Mouse (Mus musculus) brain, adult 10 weeks (tissue): ENCODE measurements around the gene Ubr3. TPM values are rescaled to one million over a fixed set of nuclear protein-coding genes. Genes with fewer than 3 reads are reported as not detected.

Source experiments
- polyA plus RNA-seq: library from polyadenylated mRNA; stranded (reverse); fragments of 350-450 nt; fragmentation: Illumina TruSeq; extraction: RNeasy Lipid Tissue Mini Kit (QIAGEN cat#74804); gene quantifications from one replicate; pipeline ENCODE4 v1.2.3, GENCODE M21; 2015; ENCODE audit warnings: low read depth, low replicate concordance

The Ubr3 gene
- 68.4 TPM for polyA plus RNA-seq

DNA sequence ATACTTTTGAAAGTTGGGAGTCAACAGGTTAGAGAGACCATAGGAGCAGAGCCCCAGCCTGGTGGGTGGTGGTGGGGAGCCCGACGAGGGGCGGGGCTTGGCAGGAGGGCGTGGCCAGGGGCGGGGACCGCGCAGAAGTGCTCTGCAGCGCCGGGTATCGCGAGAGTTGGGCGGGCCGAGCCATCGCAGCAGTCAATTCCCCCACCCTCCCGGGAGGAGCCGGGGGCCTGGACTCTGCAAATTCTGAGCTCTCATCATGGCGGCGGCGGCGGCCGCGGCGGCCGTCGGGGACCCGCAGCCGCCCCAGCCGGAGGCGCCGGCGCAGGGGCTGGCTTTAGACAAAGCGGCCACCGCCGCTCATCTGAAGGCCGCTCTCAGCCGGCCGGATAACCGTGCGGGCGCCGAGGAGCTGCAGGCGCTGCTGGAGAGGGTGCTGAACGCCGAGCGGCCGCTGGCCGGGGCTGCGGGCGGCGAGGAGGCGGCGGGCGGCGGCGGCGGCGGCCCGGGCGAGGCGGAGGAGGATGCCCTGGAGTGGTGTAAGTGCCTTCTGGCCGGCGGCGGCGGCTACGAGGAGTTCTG is at the start of gene Ubr3:
Ubr3 (plus strand) TSS at position 208 of the 579 bp plus-strand sequence.

DNA sequence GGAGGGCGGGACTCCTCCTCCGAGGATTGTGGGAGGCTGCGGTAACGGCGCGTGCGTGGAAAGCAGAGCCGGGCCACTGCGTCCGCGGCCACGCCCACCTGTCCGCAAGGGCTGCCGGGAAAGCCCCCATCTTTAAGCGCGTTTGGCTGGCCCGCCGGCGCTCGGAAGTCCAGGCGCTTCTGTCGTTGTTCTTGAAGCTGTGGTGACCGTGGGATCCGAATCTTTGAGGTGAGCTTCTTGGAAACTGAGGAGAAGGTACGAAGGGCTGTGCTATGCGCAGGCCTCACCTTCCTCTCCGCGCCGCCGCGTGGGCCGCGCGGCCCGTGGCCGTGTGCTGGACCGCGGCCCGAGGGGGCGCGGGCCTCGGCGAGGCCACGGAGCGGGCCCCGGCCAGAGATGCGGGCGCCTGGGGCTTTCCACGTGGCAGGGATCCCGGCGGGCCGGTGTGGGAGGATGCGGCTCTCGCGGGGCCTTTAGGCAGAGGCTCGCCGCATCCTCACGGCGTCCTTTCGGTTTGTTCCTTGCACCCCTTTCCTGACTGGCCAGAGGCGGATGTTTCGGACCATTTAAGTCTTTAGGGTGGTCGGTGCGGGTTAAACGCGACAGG is 35.5 kb upstream of the Ubr3 start, which contains the start of gene Ssb:
Ssb (plus strand) TSS at position 78 of the 607 bp plus-strand sequence.

DNA sequence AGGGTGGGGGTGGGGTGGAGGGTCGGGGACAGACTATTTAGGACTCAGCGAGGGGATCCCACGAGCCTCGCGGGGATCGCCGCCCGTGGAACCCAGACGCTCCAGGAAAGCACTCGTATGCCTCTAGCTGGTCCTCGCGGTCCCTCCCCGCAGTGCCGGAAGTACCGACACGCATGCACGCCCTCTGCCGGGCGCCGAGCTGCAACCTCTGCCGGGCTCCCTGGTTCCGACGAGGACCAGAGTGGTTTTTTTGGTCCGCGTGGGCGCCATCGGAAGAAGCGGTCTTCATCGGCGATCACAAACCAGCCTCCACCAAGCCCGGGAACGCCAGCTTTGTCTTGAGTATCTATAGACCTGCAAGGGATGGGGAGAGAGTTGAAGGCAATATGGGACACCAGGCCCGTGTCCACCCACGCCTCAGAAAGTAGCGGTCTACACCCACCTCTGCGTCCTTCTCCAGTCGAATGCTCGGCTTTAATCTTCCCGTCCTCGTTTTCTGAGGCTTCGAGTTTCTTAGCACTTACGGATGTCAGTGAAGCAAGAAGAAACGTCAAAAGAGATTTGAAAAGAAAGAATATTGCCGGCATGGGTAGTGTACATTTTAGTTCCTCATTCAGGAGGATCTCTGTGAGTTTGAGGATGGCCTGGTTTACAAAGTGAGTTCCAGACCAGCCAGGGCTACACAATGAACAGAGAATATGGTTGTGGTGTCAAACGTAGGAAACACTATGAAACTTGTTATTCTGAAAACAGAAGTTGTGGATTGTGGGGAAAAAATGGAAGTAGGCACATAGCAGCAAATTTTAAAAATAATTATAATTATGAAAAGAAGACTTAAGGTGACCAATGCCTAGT is 11.4 kb upstream of the Ubr3 start, which contains the start of gene Mettl5:
Mettl5 (minus strand) TSS at position 165 of the 855 bp plus-strand sequence.

DNA sequence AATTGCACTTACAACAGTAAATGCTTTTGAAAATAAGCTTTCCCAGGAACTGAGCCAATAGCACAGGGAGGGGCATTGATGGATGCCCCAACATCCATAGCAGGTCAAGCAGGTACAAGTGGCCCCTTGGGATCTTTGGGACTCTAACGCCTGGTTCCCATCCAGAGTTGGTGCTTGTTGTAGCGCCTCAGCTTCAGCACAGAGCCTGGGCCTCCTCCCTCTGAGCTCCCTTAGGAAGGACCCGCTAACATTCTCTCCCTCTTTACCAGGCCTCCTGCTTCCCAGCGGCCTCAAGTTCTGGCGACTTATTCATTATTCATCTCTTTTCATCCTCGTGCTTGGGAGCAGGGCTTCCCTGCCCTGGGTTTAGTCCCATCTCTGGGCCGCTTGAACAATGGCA is 141.7 kb downstream of the Ubr3 start, which contains the start of gene Myo3b:
Myo3b (plus strand) TSS at position 375 of the 400 bp plus-strand sequence.

Other genes with a start within 250 kb of the Ubr3 start
- 0.34 TPM for gene Klhl41, start 227.1 kb upstream of the Ubr3 start, polyA plus RNA-seq
- 15.0 TPM for gene Fastkd1, start 183.7 kb upstream of the Ubr3 start, polyA plus RNA-seq
- 36.6 TPM for gene Ppig, start 174.7 kb upstream of the Ubr3 start, polyA plus RNA-seq
- 2.7 TPM for gene Ccdc173, start 107.7 kb upstream of the Ubr3 start, polyA plus RNA-seq
- 36.4 TPM for gene Phospho2, start 107.6 kb upstream of the Ubr3 start, polyA plus RNA-seq
- 41.6 TPM for gene Klhl23, start 75.3 kb upstream of the Ubr3 start, polyA plus RNA-seq
- gene Ssb, start 35.7 kb upstream of the Ubr3 start, polyA plus RNA-seq: 141 TPM
- 28.7 TPM for gene Mettl5, start 11.6 kb upstream of the Ubr3 start, polyA plus RNA-seq
- 0.95 TPM for gene Myo3b, start 141.9 kb downstream of the Ubr3 start, polyA plus RNA-seq